Mouse (Mus musculus): Measurements from ENCODE around the gene Csnk2b. TPM values are rescaled to one million over a fixed set of nuclear protein-coding genes. Genes with fewer than 3 reads are reported as not detected.

Gene Csnk2b
- 100 to 1,000 TPM; 174 to 179 TPM for total RNA-seq (2021)
- long read RNA-seq, experiment 1, transcript Csnk2b-201 (7 exons, 961 nt), result major isoform, 43 of 49 reads
- long read RNA-seq, experiment 1, partial matches to known transcripts, result 2 of 49 reads
- long read RNA-seq, experiment 1, other reads (novel, unspliced or antisense), result 4 of 49 reads
- long read RNA-seq, experiment 2, transcript Csnk2b-201 (7 exons, 961 nt), result major isoform, 79 of 90 reads
- long read RNA-seq, experiment 2, partial matches to known transcripts, result 6 of 90 reads
- long read RNA-seq, experiment 2, other reads (novel, unspliced or antisense), result 5 of 90 reads

DNA sequence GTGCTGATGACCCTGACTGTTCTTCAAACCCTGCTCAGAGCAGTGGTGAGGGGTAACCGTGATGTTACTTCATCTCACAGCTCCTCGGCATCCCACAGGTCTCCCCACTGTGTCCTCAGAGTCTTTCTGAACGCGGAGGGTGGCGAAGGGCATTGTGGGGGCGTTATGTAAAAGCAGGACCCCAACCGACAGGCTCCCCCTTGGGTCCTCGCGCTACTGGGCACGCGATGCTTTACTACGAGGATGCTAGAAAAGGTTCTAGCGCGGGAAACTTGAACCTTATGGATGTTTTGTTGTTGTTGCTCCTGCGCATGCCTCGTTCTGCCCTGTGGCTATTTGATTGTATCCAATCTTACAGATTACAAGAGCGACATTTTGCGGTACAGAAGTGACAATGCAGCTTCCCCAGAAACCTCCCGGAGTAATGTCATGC is at the start of gene Csnk2b:
Gene Csnk2b, minus strand, starts transcription at position 183 of the 433 bp plus-strand sequence.
- DNase-seq (ENCODE audit: low spot score in 2 of 2), result peak in 1 of 2 experiments; percentile 81

DNA sequence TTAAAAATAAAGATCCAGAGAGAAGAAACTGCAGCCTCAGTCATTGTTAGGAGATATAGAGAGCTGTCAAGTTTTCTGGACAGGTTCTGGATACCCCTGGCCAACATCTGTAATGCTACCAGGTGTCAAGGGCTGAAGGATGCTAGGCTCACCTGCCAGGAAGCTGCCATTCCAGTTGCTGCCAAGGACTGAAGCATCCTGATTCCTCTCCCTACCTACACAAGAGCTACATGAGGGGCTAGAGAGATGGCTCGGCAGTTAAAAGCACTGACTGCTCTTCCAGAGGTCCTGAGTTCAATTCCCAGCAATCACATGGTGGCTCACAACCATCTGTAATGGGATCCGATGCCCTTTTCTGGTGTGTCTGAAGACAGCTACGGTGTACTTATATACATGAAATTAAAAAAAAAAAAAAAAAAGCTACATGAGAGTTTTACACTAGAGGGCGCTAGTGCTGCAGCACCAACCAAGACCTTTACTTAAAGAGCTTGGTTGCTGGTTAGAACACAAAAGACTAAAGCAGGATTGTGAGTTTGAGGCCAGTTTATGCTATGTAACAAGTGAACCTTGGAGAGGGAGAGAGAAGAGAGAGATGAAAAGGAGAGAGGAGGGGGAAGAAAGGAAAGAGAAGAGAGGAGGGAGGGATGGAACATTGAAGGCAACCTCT is 46.8 kb upstream of the Csnk2b start:
- no peak for DNase-seq (ENCODE audit: low spot score in 2 of 2)

DNA sequence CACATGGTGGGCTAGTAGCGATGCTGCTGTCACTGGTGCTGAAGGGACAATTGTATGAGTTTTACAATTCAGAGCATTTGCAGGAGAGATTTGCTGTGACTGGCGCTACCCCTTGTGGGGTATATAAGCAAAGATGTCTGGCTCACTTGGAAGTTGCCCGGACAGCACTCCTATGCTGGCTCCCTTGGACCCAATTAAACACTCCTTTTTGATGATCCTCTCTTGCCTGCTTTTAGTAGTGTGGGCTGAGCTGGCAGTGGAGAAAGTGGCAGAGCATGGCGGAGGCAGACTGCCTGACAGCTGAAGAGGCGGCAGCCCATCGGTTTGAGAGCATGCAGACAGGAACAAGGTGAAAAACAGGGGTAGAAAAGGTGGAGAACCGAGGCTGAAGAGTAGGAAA is 45.9 kb upstream of the Csnk2b start:
- DNase-seq (ENCODE audit: low spot score in 2 of 2), result no peak

DNA sequence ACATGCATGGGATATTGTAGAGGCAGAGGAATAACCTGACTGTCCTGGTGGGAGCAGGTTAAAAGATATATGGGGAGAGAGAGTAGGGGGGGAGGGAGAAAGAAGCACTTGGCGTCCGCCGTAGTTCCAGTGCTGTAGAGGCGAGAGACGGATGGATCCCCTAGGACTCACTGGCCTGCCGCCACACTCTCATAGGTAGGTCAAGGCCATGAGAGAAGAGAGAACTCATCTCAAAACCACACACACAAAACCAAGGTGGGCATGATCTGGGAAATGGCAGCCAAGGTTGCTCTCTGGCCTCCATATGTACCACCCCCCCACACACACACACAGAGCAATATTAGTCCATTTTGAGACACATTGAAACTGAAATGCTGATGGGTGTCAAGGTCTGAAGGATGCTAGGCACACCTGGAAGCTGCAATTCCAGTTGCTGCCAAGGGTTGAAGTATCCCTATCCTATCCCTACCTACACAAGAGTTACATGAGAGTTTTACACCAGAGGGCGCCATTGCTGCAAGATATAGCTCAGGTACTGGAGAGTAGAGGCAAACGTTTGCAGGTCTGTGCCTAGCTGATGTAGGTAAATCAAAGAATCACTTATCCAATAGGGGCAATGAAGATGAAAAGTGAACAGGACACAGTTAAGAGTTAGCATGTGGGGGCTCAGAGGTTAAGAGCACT is 44.6 kb upstream of the Csnk2b start:
- peak; percentile 36 to 75 for DNase-seq (ENCODE audit: low spot score in 2 of 2)

DNA sequence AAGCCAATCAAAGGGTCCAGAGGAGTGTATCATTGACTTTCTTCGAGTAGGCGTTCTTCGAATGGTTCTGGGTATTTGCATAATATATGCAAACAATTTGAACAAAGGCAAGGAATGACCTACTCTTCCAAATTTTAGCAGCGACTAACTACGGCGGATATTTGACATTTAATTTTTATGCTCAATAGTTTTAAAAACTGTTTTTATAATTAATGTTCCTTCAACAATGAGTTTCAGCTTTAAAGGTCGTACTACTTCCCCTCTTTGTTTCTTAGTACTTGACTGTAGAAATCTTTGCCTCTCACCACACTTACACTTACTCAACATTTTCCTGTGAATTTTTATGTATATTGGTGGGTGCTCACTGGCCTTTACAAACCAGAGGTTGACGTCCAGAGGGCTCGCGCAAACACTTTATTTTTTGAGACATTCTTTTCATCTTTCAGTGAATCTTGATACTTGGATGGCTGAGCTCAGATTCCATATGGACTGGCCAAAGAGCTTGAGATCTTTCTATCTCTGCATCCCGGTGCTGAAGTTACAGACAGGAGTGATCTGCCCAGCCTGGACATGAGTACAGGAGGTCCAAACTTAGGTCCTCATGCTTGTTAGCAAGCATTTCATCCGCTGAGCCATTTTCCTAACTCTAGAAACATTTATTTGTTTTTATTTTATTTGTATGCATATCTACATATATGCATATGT is 43.8 kb upstream of the Csnk2b start:
- no peak for DNase-seq (ENCODE audit: low spot score in 2 of 2)

DNA sequence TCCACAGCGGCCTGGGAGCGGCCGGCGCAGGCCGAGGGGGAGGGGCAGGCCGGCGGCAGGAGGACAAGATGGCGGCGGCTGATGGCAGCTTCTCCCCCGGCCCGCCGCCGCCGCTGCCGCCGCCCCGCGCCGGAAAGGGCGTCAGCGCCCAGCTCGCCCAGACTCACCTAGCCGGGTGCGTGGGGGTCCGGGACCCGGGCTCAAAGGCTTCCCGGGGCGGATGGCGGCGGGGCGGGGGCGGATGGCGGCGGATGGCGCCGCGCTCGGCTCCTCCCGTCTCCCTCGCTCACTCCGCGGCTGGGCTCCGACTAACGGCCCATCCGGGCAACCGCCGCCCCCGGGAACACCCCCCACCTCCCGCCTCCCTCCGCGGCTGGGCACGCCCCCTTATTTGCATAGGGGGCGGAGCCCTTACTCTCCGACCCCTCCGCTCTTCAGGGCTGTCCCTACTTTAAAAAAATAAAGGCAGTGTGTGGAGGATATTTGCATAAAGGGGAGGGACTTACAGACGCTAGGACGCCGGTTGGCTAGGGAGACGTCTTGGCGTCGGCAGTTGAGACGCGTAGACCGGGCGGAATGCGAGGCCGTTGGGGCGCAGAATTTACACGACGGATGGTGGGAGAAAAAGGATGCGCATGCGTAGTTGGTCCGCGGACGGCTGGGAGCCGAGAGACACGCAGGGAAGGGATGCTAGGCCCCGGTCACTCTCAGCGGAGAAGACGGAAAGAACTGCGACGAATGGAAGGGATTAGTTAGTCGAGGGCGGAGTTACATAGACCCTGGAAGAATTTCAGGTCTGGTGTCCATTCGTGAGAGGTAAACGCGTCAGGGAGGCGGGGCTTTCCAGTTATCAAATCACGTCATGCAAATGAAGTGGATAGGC is 43.0 kb upstream of the Csnk2b start, which contains the start of gene Prrc2a:
Gene Prrc2a, minus strand, starts transcription at position 330 of the 883 bp plus-strand sequence.
- DNase-seq (ENCODE audit: low spot score in 2 of 2), result peak; percentile 100

DNA sequence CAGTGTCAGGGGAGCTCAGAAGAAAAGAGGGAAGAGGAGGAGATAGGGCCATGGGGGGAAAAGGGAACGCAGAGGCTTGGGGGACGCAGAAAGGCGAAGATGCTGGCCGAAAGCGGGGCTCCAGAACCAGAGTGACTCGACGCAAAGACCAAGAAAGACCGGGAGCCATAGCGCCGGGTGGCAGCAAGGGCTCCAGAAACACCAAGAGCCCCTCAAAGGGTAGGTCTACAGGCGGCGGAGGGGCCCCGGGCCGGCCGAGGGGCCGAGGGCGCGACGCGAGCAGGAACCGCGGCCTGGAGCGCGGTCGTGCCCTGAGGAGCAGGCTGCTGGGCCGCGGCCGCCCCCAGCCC is 42.3 kb upstream of the Csnk2b start:
- DNase-seq (ENCODE audit: low spot score in 2 of 2), result no peak

DNA sequence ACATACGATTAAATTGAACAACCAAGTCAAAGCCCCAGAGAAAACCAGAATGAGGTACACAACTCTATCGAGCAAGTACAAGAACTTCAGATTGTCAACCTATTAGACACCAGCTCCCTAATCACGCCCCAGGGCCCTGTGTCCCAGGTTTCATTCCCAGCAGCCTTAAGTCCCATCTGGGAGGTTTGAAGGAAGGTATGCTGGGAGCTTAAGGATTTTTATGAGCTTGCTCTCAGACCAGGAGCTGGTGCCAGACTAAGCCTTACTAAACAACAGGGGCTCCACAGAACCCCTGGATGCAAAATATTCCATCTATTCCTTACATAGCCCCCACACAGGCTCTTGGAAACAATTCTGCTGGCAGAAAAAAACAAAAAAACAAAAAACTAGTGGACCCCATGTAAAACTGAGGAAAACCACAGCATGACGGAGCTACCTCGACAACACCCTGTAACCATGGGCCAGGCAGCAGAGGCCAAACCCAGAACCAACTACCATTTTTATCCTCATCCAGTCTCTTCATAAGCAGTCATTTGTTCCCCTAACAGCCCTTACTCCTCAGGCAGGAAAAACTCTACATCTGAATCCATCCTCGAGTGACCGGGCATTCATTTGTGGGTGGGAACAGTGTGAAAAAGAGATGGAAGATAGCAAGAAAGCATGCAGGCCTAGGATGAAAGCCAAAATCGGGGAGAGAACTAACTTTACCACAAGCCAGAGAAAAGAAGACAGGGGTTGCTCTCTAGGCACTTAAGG is 41.7 kb upstream of the Csnk2b start:
- DNase-seq (ENCODE audit: low spot score in 2 of 2), result no peak

DNA sequence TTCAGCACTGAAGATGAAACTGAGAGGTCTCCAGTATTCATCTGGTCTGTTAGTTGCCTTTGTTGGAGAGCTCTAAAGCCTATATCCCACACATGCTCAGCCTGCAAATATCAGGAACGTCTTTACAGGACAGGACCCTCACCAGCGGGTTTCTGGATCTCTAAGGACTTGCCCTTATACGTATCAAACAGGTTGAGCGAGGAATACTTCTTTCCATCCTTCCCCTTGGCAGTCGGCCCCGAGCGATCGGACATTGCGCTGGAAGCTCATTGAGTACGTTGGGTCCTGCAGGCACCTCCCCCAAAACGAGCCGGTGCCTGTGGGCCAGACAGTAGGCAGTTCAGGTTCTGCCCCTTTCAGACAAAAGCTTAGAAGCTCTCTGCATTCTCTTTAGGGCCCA is 40.9 kb upstream of the Csnk2b start:
- DNase-seq (ENCODE audit: low spot score in 2 of 2), result peak in 1 of 2 experiments; percentile 26

DNA sequence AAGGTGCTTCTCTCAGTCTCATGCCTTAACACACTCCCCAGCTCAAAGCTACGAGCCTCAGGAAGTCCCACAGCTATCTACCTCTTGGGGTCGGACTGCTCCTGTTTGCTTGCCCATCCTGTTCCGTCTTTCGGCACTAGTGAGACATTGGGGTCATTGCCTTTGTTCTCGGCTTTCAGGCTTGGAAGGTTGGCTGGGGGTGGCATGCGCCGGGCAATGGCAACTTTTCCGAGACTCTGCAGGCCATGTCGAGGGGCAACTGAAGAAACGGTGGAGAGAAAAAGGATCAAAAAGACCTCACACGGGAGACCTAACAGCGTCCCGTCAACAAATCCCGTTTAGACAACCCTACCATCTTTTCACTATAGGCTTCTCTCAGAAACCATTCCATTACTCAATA is 40.3 kb upstream of the Csnk2b start:
- DNase-seq (ENCODE audit: low spot score in 2 of 2), result no peak

DNA sequence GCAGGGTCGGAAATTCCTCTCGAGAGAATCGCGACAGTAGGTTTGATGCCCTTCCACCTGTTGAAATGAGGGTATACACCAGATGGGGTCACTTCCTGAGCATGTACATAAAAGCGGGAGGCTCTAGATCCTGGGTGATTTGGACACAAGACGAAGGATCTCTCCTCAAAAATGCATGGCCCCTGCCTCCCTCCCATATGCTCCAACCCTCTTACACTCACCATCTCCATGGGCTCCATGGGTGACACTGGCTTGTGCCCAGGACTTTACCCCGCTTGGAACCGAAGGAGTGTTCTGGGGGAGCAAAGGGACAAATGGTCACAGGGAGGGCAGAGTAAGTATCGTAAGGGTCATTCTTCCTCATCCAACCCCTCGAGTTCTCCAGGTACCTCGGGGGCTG is 39.6 kb upstream of the Csnk2b start:
- no peak for DNase-seq (ENCODE audit: low spot score in 2 of 2)

DNA sequence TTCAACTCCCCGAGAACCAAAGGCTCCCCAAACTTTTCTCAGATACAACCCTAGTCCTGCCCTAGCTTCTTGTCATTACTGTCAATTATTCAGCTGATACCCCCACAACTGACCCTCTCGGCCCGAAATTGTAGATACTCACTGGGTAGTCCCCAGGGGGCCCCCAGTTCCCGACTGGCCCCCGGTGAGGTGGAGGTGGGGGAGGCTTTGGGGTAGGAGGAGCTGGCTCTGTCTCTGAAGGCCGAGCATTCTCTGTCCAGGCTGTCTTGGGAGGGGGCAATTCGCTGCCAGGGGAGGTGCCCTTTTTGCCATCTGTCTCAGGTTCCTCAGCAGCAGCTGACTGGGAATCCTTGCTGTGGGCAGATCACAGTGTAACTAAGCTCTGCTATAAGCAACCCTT is 37.8 kb upstream of the Csnk2b start:
- DNase-seq (ENCODE audit: low spot score in 2 of 2), result no peak

DNA sequence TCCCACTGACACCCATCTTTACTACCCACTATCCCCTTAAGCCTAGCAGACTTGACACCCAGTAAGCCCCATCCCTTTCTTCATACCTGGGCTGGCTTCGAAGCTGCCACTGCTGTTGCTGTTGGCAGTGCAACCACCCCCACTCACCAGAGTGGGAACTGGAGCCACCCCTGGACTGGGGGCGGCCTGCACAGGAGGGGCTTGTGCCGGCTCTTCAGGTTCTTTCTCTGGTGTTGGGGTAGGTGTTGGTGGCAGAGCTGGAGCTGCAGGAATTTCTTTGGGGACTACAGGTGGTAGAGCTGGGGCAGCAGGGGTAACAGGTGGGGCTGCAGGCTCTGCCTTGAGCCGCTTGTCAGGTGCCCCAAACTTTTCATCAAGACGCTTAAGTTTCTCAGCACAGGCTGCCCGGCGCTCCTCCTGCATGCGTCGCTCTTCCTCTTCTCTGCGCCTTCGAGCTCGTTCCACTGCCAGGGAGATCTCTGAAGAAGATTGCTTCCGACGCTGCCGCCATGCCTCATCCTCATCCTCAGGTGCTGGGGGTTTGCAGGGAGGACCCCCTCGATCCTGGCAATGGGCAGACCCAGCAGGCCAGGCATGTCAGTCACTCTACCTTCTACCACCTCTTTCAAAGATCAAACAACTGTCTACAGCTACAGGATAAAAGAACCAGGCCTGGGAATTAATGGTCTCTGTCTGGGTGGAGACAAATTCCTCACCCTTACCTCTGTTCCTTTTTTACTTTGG is 37.2 kb upstream of the Csnk2b start:
- DNase-seq (ENCODE audit: low spot score in 2 of 2), result no peak

DNA sequence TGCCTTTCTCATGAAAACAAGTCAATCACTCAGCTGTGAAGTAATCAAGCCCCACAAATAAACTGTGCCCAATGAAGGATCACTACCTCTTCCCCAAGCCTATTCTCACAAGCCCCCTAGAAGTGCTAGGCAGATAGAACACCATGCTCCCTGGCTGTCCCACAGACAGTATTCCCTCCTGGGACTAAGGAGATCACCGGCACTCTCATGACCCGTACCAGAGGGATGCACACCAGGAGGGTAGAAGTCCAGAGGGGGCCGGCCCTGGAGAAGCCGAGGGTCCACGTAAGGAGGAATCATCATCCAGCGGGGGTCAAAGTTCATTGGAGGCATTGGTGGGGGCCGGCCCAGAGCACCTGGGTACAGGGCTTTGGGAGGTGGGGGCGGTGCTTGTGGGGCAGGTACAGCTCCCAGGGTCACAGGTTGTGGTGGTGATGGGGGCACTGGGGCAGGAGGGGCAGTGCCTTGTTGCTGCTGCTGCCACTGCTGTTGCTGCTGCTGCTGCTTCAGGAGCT is 35.9 kb upstream of the Csnk2b start:
- DNase-seq (ENCODE audit: low spot score in 2 of 2), result no peak

DNA sequence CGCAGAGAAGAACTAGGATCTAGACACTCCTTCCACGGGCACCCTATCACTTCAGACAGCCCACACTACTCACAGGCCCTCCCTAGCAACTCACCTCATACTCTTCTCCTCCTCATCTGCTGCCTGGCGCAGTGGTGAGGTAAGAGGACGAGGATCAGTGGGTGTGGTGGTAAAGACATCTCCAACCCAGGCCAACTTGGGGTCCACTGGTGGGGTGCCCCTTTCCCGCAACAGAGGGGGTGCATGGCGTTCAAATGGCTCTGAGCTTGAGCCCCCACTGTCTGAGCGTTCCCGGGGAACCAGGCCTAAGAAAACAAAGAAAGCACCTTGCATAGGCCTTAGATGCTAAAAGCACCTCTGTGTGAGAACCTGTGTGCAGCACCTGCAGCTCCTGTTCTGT is 35.4 kb upstream of the Csnk2b start:
- no peak for DNase-seq (ENCODE audit: low spot score in 2 of 2)

DNA sequence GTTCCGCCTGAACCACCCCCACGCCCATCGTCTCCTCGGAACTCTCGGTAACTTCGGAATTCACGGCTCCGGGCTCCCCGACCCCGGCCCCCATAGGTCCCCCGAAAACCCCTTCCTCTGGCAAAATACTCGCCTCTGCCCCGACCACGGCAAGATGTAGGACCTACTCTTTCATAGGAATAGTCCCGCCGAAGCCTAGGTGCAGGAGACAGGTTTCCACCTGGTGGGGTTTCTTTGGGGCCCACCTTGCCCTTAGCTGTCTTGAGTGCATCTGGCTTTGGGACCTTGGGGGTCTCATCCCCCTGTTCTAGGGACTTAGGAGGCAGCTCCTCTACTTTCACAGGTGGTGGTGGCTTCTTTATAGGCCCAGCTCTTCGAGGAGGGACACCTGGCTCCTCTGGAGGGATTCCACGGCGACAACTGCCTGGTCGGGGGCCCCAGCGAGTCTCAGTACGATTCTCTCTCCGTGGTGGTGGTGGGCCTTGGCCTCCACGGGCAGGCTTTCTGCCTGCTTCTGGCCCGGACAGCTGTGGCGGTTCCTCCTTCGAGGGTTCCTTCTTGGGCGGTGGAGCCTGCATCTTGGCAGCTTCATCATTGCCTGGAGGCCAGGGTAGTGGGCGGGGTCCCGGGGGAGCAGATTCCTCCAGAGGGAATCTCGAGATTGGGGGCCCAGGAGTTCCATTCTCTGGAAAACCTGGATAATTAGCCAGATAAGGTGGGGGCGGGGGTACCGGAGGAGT is 34.8 kb upstream of the Csnk2b start:
- no peak for DNase-seq (ENCODE audit: low spot score in 2 of 2)

DNA sequence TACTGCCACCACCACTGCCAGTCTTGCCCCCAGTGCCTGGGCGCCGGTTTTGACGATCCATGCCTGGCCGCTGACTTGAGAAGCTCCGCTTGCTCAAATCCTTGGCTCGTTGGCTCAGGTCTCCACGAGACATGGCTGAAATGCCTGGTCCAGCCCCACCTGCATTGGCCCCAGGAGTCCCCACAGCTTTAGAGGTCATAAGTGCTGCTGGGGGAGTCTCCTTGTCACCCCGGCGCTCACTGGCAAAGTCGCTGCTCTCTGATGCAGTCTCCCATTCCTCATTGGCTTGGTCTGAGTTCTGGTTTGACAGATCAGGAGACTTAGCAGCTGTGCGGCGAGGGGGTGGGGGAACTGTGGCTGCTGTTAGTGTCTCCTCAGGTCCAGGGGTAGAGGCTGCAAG is 33.6 kb upstream of the Csnk2b start:
- no peak for DNase-seq (ENCODE audit: low spot score in 2 of 2)

DNA sequence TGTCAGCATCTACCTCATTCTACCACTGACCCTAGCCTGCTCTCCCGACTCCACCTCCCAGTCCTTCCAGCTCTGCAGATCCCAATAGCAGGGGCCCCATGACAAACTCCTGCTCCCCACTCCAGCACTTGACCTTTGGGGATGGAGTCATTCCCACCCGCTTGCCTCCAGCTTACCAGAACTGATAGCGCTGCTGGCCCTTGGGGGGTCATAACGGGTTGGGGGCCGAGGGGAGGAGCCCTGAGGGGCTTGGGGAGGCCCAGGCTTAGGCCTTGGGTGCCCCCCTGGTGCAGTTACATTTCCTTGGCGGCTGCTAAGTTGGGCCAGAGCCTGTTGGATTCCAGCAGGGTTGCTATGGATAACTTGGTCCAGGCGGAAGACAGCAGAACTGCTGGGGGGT is 32.8 kb upstream of the Csnk2b start:
- DNase-seq (ENCODE audit: low spot score in 2 of 2), result no peak

Measured in layer of hippocampus, postnatal 14 days (tissue).